8 mouse cellular contexts compared by ENCODE assay signal in genomic region chr10:110976046-110976445, GRCm38 (mm10). TPM values are rescaled to one million over a fixed set of nuclear protein-coding genes. Genes with fewer than 3 reads are reported as not detected.
DNase-seq lines count a peak whose midpoint lies in the region; ATAC-seq and TF ChIP-seq lines count a peak whose summit lies in the region.

No protein-coding gene starts in this region.

- DNase-seq in adrenal gland, adult 2 months = peak; percentile 33
- no peak for DNase-seq in adrenal gland, adult 8-10 months
- peak; percentile 49 to 57 for DNase-seq in right cerebral cortex, postnatal 10 days (ENCODE audit: low spot score in 2 of 2)
- DNase-seq in right cerebral cortex, postnatal 25 days = no peak
- peak; percentile 73 for DNase-seq in hindbrain, embryonic 11.5 days (ENCODE audit: low spot score)
- peak; percentile 71 for DNase-seq in lung, postnatal 0 days (ENCODE audit: low spot score)
- DNase-seq in splenic B cell, adult 2 months (ENCODE audit: low read depth, low spot score) = peak; percentile 73

- H3K4me1 ChIP-seq in hindbrain, embryonic 11.5 days (replicated peaks; ENCODE audit: control insufficient read depth, insufficient read depth, low read length) = no peaks in the 10 kb centered on the region
- no peaks in the 10 kb centered on the region for H3K4me1 ChIP-seq in lung, postnatal 0 days (ENCODE audit: insufficient read depth, low read depth, low read length)

- no peak overlapping the region for H3K27ac ChIP-seq in hindbrain, embryonic 11.5 days (ENCODE audit: low read depth, low read length)
- no peak overlapping the region for H3K27ac ChIP-seq in lung, postnatal 0 days (ENCODE audit: low read length)

- H3K9ac ChIP-seq in hindbrain, embryonic 11.5 days (ENCODE audit: low read depth, low read length) = no peak overlapping the region
- H3K9ac ChIP-seq in lung, postnatal 0 days (replicated peaks; ENCODE audit: low read depth) = no peak overlapping the region

- no peak overlapping the region for H3K4me3 ChIP-seq in hindbrain, embryonic 11.5 days (ENCODE audit: low read depth, low read length)
- no peak overlapping the region for H3K4me3 ChIP-seq in lung, postnatal 0 days (ENCODE audit: low read depth, low read length)

- no peak overlapping the region for H3K4me2 ChIP-seq in hindbrain, embryonic 11.5 days (replicated peaks; ENCODE audit: low read depth, low read length)
- H3K4me2 ChIP-seq in lung, postnatal 0 days (replicated peaks; ENCODE audit: low read depth, low read length) = no peak overlapping the region

- WGBS in hindbrain, embryonic 11.5 days = 18% methylated on average over 1 of the region's 1 CpGs
- 5% methylated on average over 1 of the region's 1 CpGs for WGBS in lung, postnatal 0 days

- H3K27me3 ChIP-seq in hindbrain, embryonic 11.5 days (ENCODE audit: control insufficient read depth, insufficient read depth, low read length) = no peaks in the 10 kb centered on the region
- no peaks in the 10 kb centered on the region for H3K27me3 ChIP-seq in lung, postnatal 0 days (replicated peaks; ENCODE audit: insufficient read depth, low read length)
- no peaks in the 10 kb centered on the region for H3K27me3 ChIP-seq in splenic B cell, adult 2 months (ENCODE audit: control insufficient read depth, insufficient read depth, low read length, poor library complexity, severe bottlenecking)

- no peak for TF ChIP-seq EP300 in lung, postnatal 0 days (IDR thresholded peaks at IDR 0.05)

- TF ChIP-seq CTCF in lung, postnatal 0 days (IDR thresholded peaks at IDR 0.05) = peak; percentile 84

- H3K9me3 ChIP-seq in hindbrain, embryonic 11.5 days (ENCODE audit: control insufficient read depth, low read length) = no peaks in the 10 kb centered on the region
- H3K9me3 ChIP-seq in lung, postnatal 0 days (ENCODE audit: low read length) = no peaks in the 10 kb centered on the region

- H3K36me3 ChIP-seq in hindbrain, embryonic 11.5 days (ENCODE audit: control insufficient read depth, insufficient read depth, low read length) = 0 out of 2 replicates have a peak, but pooled peaks cover 2% of the 10 kb centered on the region
- peaks cover 7% of the 10 kb centered on the region; the same call in 1 of the 2 replicates for H3K36me3 ChIP-seq in lung, postnatal 0 days (ENCODE audit: insufficient read depth, low read length)
- peaks cover 11% of the 10 kb centered on the region for H3K36me3 ChIP-seq in splenic B cell, adult 2 months (ENCODE audit: control insufficient read depth, insufficient read depth, low read length, poor library complexity, severe bottlenecking)

- peak; percentile 83 for ATAC-seq in common myeloid progenitor, adult 5-6 weeks (replicated peaks; ENCODE audit: low read depth, poor library complexity, severe bottlenecking)
- peak; percentile 64 for ATAC-seq in hindbrain, embryonic 11.5 days (ENCODE audit: low FRiP score)
- peak; percentile 43; the same call in 1 of the 2 replicates for ATAC-seq in lung, postnatal 0 days

RNA-seq across cellular contexts. Expression of gene Zdhhc17, which starts 33.9 kb away (rescaled TPM):
- total RNA-seq in adrenal gland, adult 2 months (2021) = 10 to 100 TPM; 25.1 to 35.9 TPM
- 9.0 and 11.1 TPM in 2 replicates for polyA plus RNA-seq in adrenal gland, adult 2 months (2012; rRNA removed)
- total RNA-seq in adrenal gland, adult 8-10 months (2022) = 10 to 100 TPM; 31.1 to 55.0 (median 45.0) TPM
- 21.5 and 34.1 TPM in 2 replicates for total RNA-seq in common myeloid progenitor, adult 5-6 weeks (2017)
- 33.3 and 39.0 TPM in 2 replicates for polyA plus RNA-seq in hindbrain, embryonic 11.5 days (2014; fragmentation: Nextera tagmentation; extraction: Ambion mirVana)
- polyA plus RNA-seq in lung, postnatal 0 days (2015; fragmentation: Nextera tagmentation; extraction: Ambion mirVana) = 16.8 and 18.4 TPM in 2 replicates

RNA-seq across cellular contexts. Expression of gene Csrp2, which starts 56.5 kb away (rescaled TPM):
- 100 to 1,000 TPM; 135 to 193 TPM for total RNA-seq in adrenal gland, adult 2 months (2021)
- 32.4 and 37.8 TPM in 2 replicates for polyA plus RNA-seq in adrenal gland, adult 2 months (2012; rRNA removed)
- total RNA-seq in adrenal gland, adult 8-10 months (2022) = 100 to 1,000 TPM; 103 to 164 (median 133) TPM
- 41.6 and 65.8 TPM in 2 replicates for total RNA-seq in common myeloid progenitor, adult 5-6 weeks (2017)
- 150 and 156 TPM in 2 replicates for polyA plus RNA-seq in hindbrain, embryonic 11.5 days (2014; fragmentation: Nextera tagmentation; extraction: Ambion mirVana)
- polyA plus RNA-seq in lung, postnatal 0 days (2015; fragmentation: Nextera tagmentation; extraction: Ambion mirVana) = 124 and 131 TPM in 2 replicates

Comparison
In these comparisons a context has a peak if more than half of its experiments do, and no peak if none do; other contexts are left out.
1. DNase-seq: peak in adrenal gland, adult 2 months (single experiment), right cerebral cortex, postnatal 10 days (2 of 2), hindbrain, embryonic 11.5 days (single experiment), lung, postnatal 0 days (single experiment) and splenic B cell, adult 2 months (single experiment); none in adrenal gland, adult 8-10 months (single experiment) and right cerebral cortex, postnatal 25 days (single experiment).
2. Peak in every context shown above with its lines, with median percentiles within 50 percentile points of each other: ATAC-seq.